Mouse (Mus musculus) T-helper 2 cell (primary cell): ENCODE data around the gene Epb41l2.

Source experiments
- in situ Hi-C: fragments of 300-600 bp; cut with MboI, MseI; formaldehyde crosslinking; loops from one replicate; pipeline ENCODE4 v1.15.1; 2025; ENCODE audit warnings: high pct_unique_total_duplicates

Gene Epb41l2

GRCm38 (mm10) chr10:25571319-25572240, 212.0 kb downstream of the Epb41l2 start:
- in situ Hi-C loops, result no loop called here
